8 mouse cellular contexts compared by ENCODE assay signal in genomic region chr6:38298761-38299401, GRCm38 (mm10). TPM values are rescaled to one million over a fixed set of nuclear protein-coding genes. Genes with fewer than 3 reads are reported as not detected.
DNase-seq lines count a peak whose midpoint lies in the region; ATAC-seq lines count a peak whose summit lies in the region.

Gene Zc3hav1l, minus strand, starts transcription at chr6:38299259.

- peaks cover 10% of the 10 kb centered on the region for H3K4me1 ChIP-seq in forebrain, embryonic 16.5 days (replicated peaks; ENCODE audit: control insufficient read depth, insufficient read depth, low read length)
- 0 out of 2 replicates have a peak, but pooled peaks cover 8% of the 10 kb centered on the region for H3K4me1 ChIP-seq in lung, embryonic 15.5 days

- peak; percentile 94 for ATAC-seq in cerebellum, adult (ENCODE audit: insufficient number of reproducible peaks, low FRiP score, low TSS enrichment)
- peak; percentile 97 for ATAC-seq in forebrain, embryonic 16.5 days
- peak; percentile 98 for ATAC-seq in lung, embryonic 15.5 days (ENCODE audit: borderline replicate concordance, extremely low read depth, low FRiP score, low TSS enrichment)

- H3K27me3 ChIP-seq in forebrain, embryonic 16.5 days (replicated peaks; ENCODE audit: control insufficient read depth, insufficient read depth, low read length): no peaks in the 10 kb centered on the region
- H3K27me3 ChIP-seq in lung, embryonic 15.5 days: no peaks in the 10 kb centered on the region

- peak; percentile 81 for DNase-seq in ES-CJ7 (ENCODE audit: low read depth, low spot score)
- peak; percentile 60 to 75 for DNase-seq in heart, postnatal 36 days
- DNase-seq in layer of hippocampus, adult 8-10 months (ENCODE audit: low spot score in 2 of 2): peak; percentile 29 to 56
- DNase-seq in ovary, postnatal 10 days (ENCODE audit: low spot score): peak; percentile 68
- DNase-seq in thymus, postnatal 14 days: peak; percentile 70

- peaks cover 10% of the 10 kb centered on the region; the same call in 1 of the 2 replicates for H3K36me3 ChIP-seq in forebrain, embryonic 16.5 days (ENCODE audit: control insufficient read depth, insufficient read depth)
- peaks cover 32% of the 10 kb centered on the region for H3K36me3 ChIP-seq in lung, embryonic 15.5 days

- peak within 1 kb of the TSS; percentile 67 for H3K4me2 ChIP-seq in forebrain, embryonic 16.5 days (ENCODE audit: low read length)
- peak within 1 kb of the TSS; percentile 71 for H3K4me2 ChIP-seq in lung, embryonic 15.5 days

- H3K4me3 ChIP-seq in forebrain, embryonic 16.5 days (replicated peaks; ENCODE audit: low read length): peak within 1 kb of the TSS; percentile 82
- H3K4me3 ChIP-seq in lung, embryonic 15.5 days: peak within 1 kb of the TSS; percentile 66

- intact Hi-C loops in heart, postnatal 36 days (cut with DNase I): no loop called here

- under 1% methylated on average over 69 of the region's 70 CpGs for WGBS in forebrain, embryonic 16.5 days
- under 1% methylated on average over 62 of the region's 70 CpGs for whole genome bisulfite sequencing in lung, embryonic 15.5 days

- peak within 1 kb of the TSS; percentile 97 for H3K9ac ChIP-seq in forebrain, embryonic 16.5 days (replicated peaks; ENCODE audit: low read depth, low read length)
- H3K9ac ChIP-seq in lung, embryonic 15.5 days: peak within 1 kb of the TSS; percentile 78

- H3K27ac ChIP-seq in forebrain, embryonic 16.5 days (ENCODE audit: low read length): peak within 1 kb of the TSS; percentile 86
- peak within 1 kb of the TSS; percentile 95 for H3K27ac ChIP-seq in lung, embryonic 15.5 days

- no peaks in the 10 kb centered on the region for H3K9me3 ChIP-seq in forebrain, embryonic 16.5 days (ENCODE audit: control insufficient read depth, low read length)
- no peaks in the 10 kb centered on the region for H3K9me3 ChIP-seq in lung, embryonic 15.5 days

RNA-seq across cellular contexts. Expression of gene Zc3hav1l, which starts in this region (rescaled TPM):
- polyA plus RNA-seq in forebrain, embryonic 16.5 days (2015; fragmentation: Nextera tagmentation; extraction: Ambion mirVana): 6.3 and 6.5 TPM in 2 replicates
- 1 to 10 TPM; 1.1 to 1.9 TPM for total RNA-seq in heart, postnatal 36 days (2021)
- 1 to 10 TPM; 3.8 to 5.4 (median 4.7) TPM for total RNA-seq in layer of hippocampus, adult 8-10 months (2022)
- 9.3 and 9.5 TPM in 2 replicates for polyA plus RNA-seq in lung, embryonic 15.5 days (2015; fragmentation: Nextera tagmentation; extraction: Ambion mirVana)

Comparison
In these comparisons a context has a peak if more than half of its experiments do, and no peak if none do; other contexts are left out.
1. Peak in every context shown above with its lines: DNase-seq, ATAC-seq, H3K4me3 ChIP-seq and H3K27ac ChIP-seq.